Mouse (Mus musculus) c-Kit-positive CD71-positive TER-119-positive erythroid progenitor cells, embryonic 14.5 days (primary cell): ENCODE measurements around the gene Iqca.
A peak's percentile ranks its signal among the peaks of the same experiment; 100 is the strongest.

Source experiments
- DNase-seq: peaks from one replicate; pipeline ENCODE4 v3.0.0-alpha.2; 2013; ENCODE audit warnings: low spot score

The Iqca gene

GRCm38 (mm10) chr1:90132402-90132801 lies 20.8 kb downstream of the Iqca start:
- DNase-seq, result no peak

GRCm38 (mm10) chr1:90131982-90132381 lies 21.2 kb downstream of the Iqca start:
- DNase-seq, result no peak

DNA sequence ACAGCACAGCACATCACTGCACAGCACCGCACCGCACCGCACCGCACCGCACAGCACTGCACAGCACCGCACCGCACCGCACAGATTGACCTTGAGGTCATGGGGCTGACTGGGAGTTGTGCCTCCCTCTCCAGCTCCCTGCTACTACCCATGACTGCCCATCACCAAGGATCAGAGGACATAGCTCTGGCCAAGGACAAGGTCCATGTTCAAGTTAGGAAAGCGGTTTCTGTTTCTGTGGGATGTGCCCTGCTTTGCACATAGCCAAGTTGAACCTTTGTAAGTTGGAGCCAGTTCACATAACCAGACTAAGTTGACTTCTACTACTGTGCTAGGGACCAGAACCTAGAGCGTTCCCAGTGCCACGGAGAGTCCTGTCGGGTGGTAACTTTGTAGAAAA lies 28.6 kb downstream of the Iqca start:
- no peak for DNase-seq

DNA sequence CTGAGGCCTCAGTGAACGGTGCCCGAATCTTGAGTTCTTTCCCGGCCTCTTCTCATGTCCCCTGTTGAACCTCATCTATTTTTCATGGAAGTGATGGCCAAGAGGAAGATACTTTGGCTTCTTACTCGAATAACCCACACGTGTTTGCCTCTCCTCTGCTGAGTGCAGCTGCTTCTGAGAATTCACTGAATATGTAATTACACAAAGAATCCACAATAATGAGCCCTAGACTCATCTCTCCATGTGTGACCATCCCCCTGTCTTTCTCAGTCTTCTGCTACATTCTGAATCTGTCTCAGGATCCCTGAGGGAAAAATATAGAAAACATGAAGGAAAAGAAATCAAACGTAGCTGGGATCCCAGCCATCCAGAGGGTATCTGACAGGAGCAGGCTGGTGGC lies 32.5 kb downstream of the Iqca start:
- DNase-seq, result no peak

DNA sequence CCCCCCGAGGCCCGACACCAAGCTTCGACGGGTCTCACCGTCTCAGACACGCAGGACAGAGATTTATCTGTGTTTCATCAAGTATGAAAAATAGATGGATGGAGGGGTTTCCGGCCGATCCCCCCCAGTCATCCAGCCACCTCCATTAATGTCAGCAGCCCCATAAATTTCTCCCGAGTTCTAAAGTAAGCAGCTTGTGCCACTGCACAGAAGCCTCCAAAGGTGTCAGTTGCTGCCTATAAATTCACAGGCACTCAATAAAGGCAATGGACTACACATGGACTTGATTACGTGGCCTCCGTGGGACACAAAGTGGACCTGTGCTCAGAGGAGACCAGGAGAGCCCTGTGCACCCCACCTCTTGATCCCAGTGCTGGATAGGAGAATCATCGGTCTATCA lies 34.0 kb downstream of the Iqca start:
- DNase-seq, result no peak

DNA sequence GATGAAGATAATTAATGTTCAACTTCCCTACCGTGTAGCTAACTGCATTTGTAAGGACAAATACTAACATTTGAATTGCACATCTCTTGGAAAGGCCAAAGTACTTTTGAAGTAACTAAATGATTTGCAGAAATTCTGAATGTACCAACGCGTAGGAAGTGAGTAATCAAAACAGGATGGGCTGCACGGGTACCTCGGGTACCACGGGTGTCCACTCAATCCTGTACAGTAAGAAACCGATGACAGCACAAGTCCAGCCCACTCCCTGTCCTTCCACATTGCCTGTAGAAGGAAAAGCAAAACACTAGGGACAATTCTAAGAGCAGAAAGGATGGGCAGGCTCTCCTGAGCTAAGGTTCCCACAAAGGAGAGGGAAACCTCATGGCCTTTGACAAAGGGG lies 36.0 kb downstream of the Iqca start:
- no peak for DNase-seq

DNA sequence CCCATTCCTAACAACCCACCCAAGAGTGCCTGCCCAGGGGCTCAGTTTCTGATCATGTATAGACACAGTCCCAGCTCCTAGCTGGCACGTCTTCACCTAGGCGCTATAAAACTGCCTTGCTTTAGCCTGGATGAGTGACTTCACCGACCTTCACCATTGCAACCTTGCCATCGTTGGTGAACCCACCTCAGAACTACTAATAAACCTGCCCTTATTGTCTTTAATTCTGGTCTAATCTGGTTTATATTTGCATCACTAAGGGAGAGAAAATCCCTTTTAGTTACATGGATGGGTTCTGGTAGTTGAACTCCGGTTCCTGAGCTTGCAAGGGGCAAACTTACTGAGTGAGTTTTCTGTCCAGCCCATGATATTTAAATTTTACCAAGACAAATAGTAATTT lies 38.6 kb downstream of the Iqca start:
- no peak for DNase-seq

DNA sequence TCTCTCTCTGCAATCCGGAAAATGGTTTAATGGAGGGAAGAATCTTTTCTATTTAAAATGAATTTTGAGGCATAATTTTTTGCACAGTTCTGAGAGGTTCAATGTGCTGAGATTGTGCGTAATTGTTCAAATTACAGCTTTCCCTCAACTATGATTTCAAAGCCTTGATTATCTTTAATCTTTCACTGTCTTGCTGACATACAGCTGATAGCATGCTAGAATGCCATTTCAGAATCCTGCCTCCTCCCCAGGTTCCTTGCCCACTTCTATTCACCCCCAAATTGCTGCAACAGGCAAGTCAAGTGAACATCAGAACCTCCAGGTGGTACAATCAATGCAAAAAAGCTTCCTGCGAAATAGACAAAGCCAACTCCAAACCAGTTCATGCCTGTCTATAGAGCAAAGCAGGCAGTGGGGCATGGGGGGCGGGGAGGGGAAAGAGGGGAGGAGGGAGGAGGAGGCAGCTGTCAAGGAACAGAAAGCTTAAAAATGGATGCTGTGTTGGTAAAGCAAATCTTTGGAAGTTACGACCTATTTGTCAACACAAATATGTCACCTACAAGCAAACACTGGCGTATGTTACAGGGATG lies 39.5 kb downstream of the Iqca start:
- DNase-seq, result no peak

GRCm38 (mm10) chr1:90112669-90113068 lies 40.5 kb downstream of the Iqca start:
- DNase-seq, result no peak

- no peak for DNase-seq
Measured at GRCm38 (mm10) chr1:90111198-90111839, 41.9 kb downstream of the Iqca start.

- DNase-seq, result no peak
Measured at GRCm38 (mm10) chr1:90103896-90104487, 49.2 kb downstream of the Iqca start.

DNA sequence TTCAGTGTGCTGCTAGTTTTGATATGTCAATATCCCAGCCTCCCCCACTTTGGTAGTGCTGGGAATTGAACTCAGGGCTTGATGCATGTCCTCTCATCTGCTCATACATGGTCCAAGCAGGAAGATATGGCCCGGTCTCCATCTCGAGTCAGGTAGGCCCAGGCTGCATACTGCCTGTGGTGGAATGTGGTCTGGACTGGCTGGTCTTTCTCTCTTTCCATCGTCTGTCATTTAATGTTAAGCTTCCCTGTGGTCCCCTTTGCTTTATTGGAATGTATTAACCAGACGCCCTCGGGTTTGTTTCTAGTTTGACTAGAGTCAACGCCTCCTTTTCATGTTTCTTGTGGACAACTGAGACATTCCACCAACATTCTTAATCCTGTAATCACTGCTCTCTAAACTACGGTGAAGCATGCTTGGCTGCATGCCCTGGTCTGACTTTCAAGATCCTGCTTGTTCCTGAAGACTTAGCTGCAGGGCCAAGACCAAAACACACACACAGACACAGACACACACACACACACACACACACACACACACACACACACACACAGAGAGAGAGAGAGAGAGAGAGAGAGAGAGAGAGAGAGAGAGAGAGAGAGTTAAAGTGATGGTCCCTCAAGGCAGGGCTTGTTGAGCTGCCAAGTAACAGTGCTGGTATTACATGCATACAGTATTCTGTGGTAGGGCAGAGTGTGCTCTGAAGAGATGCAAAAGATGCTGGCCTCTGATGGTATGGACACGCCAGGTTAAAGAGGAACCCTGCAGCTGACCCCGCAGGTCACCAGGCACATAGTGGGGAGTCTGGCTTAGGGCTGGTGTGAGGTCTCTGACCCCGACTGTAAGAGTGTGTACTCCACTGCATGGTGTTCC lies 52.6 kb downstream of the Iqca start:
- no peak for DNase-seq

DNA sequence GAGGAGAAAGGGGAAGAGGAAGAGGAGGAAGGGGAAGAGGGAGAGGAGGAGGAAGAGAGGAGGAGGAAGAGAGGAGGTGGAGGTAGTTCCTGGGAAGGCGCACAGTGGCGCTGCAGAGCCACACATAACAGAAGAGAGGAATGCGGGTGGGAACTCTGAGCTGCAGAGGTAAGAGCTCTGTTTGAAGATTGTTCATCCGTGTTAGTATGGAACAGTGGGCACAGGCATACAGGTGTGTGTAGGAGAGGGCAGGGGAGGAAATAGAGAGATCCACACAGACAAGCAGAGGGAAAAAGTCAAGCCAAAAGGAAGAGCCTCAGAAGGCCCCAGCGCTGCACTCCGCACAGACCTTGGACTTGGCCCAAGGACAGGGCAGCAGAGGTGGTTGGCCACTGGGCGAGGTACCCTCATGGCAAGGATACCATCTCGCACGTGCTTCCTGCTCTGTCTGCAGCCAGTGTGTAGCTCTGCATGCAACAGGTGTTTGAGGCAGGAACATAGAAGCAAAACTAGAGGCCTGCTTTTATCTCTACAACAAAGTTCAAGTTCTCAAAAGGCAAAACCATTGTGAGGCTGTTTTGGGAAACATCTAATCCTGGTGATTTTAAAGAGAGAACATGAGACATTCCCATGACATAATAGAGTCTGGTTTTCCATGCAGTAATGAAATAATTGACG lies 60.2 kb downstream of the Iqca start:
- no peak for DNase-seq

DNA sequence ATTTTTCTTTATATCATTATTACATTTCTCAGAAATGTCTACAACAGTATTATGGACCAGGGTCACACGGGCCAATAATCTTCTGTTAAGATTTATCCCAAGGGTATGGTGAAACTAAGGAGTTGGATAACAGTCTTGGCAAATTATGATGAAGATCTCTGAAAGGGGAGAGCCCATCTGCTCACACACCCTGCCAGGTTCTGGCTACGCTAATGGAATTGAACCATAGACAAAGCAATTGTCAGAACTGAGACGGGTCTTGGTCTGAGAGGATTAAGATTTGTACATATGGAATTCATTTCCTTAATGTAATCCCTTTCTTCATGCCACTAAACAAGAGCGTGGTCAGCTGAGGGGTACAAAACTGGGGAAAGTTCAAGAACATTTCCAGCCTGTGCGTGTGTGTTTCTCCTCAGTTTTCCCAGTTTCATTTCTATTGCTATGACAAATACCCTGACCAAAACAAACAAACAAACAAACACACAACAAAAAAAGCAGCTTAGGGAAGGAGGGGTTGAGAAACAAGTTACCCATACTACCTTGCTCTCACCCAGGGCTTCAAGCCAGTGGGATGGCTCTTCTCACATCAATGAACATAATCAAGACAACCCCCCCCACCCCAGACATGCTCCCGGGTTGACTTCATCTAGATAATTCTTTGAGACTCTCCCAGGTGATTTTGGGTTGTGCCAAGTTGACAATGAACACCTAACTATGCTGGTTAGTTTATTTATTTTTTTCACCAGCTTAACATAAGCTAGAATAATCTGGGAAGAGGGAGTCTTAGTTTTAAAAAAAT lies 64.8 kb downstream of the Iqca start:
- no peak for DNase-seq

DNA sequence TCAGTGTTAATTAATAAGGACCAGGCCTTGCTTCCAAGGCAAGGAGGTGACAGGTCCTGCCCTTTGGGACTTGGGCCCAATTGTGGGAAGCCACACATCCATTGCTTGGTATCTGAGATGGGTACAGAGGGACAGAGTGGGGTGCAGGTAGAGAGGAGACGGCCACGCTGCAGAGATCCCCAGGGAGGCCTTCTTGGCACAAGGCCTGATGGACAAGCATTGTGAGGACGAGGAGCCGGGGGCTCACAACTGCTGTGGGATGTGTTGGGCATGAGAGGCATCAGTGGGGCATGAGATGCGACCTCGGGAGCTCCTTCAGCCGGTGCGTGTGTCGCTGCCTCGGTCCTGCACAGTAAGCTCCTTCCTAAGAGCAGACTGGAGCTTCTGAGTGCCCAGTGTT lies 66.7 kb downstream of the Iqca start:
- DNase-seq, result no peak

- no peak for DNase-seq
Measured at GRCm38 (mm10) chr1:90085526-90086157, 67.6 kb downstream of the Iqca start.

DNA sequence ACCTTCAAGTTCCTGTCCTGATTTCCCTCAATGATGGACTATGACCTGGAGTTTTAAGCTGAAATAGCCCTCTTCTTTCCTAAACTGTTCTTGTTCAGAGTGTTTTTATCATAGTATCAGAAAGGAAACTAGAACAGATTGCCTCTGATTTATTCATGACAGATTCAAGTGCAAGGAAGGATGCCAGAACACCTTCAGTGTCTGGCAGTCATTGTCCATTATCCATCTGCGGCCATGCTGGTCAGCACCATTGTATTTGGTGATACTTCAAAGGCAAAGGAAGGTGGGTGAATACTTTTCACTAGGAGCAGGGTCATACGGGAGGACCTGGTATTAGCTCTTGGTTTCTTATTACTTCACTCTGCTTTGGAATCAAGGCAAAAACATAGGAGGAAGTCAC lies 76.9 kb downstream of the Iqca start:
- DNase-seq, result no peak

DNA sequence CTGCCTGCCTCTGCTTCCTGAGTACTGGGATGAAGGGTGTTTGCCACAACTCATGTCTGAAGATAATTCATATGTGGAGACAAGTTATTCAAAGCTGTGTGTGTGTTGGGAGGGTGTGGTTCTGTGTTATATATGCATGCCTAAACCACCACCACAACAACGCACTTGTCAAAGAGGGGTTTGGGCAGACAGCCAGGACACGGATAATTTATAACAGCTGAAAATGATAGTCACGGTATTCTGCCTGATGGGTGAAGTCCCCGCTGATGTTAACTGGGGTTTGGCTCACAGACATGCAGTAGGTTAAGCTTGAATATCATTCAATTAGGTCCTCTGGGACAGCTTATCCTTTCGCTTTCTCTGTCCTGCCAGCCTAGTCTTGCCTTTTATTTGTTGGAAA lies 78.4 kb downstream of the Iqca start:
- DNase-seq, result no peak

GRCm38 (mm10) chr1:90071812-90072580 lies 81.2 kb downstream of the Iqca start:
- DNase-seq, result no peak

DNA sequence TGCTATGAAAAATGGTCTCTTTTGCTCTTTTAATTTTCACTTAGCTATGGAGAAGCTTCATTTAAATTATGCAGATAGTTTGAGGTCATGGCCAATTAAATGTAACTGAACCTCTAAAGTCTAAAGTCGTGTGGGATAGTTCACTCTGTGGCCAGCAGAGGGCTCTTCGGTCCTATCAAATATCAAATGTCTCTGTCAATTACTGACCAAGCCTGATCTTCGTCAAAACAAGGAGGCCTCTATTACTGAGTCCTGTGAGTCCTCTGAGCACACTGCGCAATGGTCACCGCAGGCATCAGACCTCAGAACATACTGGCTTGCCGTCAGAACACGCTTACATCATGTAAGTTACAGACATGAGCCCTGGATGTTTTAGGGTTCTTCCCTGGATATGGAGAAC lies 92.6 kb downstream of the Iqca start:
- DNase-seq, result peak; percentile 10
